8 mouse cellular contexts compared by ENCODE assay signal in genomic region chr13:51791604-51792003, GRCm38 (mm10). TPM values are rescaled to one million over a fixed set of nuclear protein-coding genes. Genes with fewer than 3 reads are reported as not detected.
DNase-seq lines count a peak whose midpoint lies in the region; ATAC-seq and TF ChIP-seq lines count a peak whose summit lies in the region.

No protein-coding gene starts in this region.

- no peak overlapping the region for H3K9ac ChIP-seq in forebrain, embryonic 13.5 days
- no peak overlapping the region for H3K9ac ChIP-seq in forebrain, embryonic 11.5 days (ENCODE audit: low read length)
- no peak overlapping the region; the same call in 1 of the 2 replicates for H3K9ac ChIP-seq in lung, embryonic 16.5 days (ENCODE audit: low read length)
- H3K9ac ChIP-seq in hindbrain, postnatal 0 days (replicated peaks; ENCODE audit: low read length): no peak overlapping the region
- H3K9ac ChIP-seq in neural tube, embryonic 14.5 days (replicated peaks; ENCODE audit: low read depth, low read length): 0 out of 2 replicates have a peak overlapping the region, but pooled peaks have one; percentile 33

- H3K4me1 ChIP-seq in forebrain, embryonic 13.5 days: peaks cover 38% of the 10 kb centered on the region
- H3K4me1 ChIP-seq in forebrain, embryonic 11.5 days (replicated peaks; ENCODE audit: control insufficient read depth, insufficient read depth, low read length): peaks cover 5% of the 10 kb centered on the region; the same call in 1 of the 2 replicates
- H3K4me1 ChIP-seq in lung, embryonic 16.5 days (replicated peaks; ENCODE audit: control insufficient read depth, insufficient read depth, low read length): peaks cover 19% of the 10 kb centered on the region
- peaks cover 25% of the 10 kb centered on the region for H3K4me1 ChIP-seq in hindbrain, postnatal 0 days (ENCODE audit: insufficient read depth, low read length)
- peaks cover 6% of the 10 kb centered on the region for H3K4me1 ChIP-seq in neural tube, embryonic 14.5 days (ENCODE audit: control insufficient read depth, insufficient read depth, low read length)

- peak overlapping the region; percentile 95 for H3K4me2 ChIP-seq in forebrain, embryonic 13.5 days
- H3K4me2 ChIP-seq in forebrain, embryonic 11.5 days (ENCODE audit: low read depth, low read length, severe bottlenecking): no peak overlapping the region; the same call in 1 of the 2 replicates
- H3K4me2 ChIP-seq in lung, embryonic 16.5 days (ENCODE audit: low read depth, low read length): peak overlapping the region; percentile 93; the same call in 1 of the 2 replicates
- H3K4me2 ChIP-seq in hindbrain, postnatal 0 days (ENCODE audit: low read depth, low read length): peak overlapping the region; percentile 80
- peak overlapping the region; percentile 95; the same call in 1 of the 2 replicates for H3K4me2 ChIP-seq in neural tube, embryonic 14.5 days (ENCODE audit: low read depth, low read length)

- no peaks in the 10 kb centered on the region for H3K36me3 ChIP-seq in forebrain, embryonic 13.5 days (ENCODE audit: poor library complexity, severe bottlenecking)
- H3K36me3 ChIP-seq in forebrain, embryonic 11.5 days (ENCODE audit: control insufficient read depth, insufficient read depth, low read length): no peaks in the 10 kb centered on the region
- H3K36me3 ChIP-seq in lung, embryonic 16.5 days (ENCODE audit: control insufficient read depth, insufficient read depth, low read length): no peaks in the 10 kb centered on the region
- no peaks in the 10 kb centered on the region for H3K36me3 ChIP-seq in hindbrain, postnatal 0 days (ENCODE audit: insufficient read depth, low read length)
- no peaks in the 10 kb centered on the region for H3K36me3 ChIP-seq in neural tube, embryonic 14.5 days (ENCODE audit: control insufficient read depth, insufficient read depth, low read length)

- WGBS in forebrain, embryonic 13.5 days: 68% methylated on average over 3 of the region's 3 CpGs
- 56% methylated on average over 3 of the region's 3 CpGs for WGBS in forebrain, embryonic 11.5 days
- WGBS in lung, embryonic 16.5 days: 56% methylated on average over 3 of the region's 3 CpGs
- WGBS in hindbrain, postnatal 0 days: 61% methylated on average over 3 of the region's 3 CpGs
- WGBS in neural tube, embryonic 14.5 days: 42% methylated on average over 3 of the region's 3 CpGs

- no peak for ATAC-seq in forebrain, embryonic 13.5 days
- no peak for ATAC-seq in forebrain, embryonic 11.5 days (replicated peaks; ENCODE audit: low FRiP score)
- no peak for ATAC-seq in lung, embryonic 16.5 days (ENCODE audit: low read depth)
- no peak for ATAC-seq in hindbrain, postnatal 0 days
- no peak for ATAC-seq in neural tube, embryonic 14.5 days (ENCODE audit: low read depth)

- H3K27ac ChIP-seq in forebrain, embryonic 13.5 days: no peak overlapping the region
- no peak overlapping the region for H3K27ac ChIP-seq in forebrain, embryonic 11.5 days (ENCODE audit: low read depth, low read length)
- H3K27ac ChIP-seq in lung, embryonic 16.5 days (ENCODE audit: low read length): no peak overlapping the region
- H3K27ac ChIP-seq in hindbrain, postnatal 0 days: no peak overlapping the region
- no peak overlapping the region for H3K27ac ChIP-seq in neural tube, embryonic 14.5 days (ENCODE audit: low read depth, low read length)

- peak overlapping the region; percentile 88 for H3K4me3 ChIP-seq in forebrain, embryonic 13.5 days
- H3K4me3 ChIP-seq in forebrain, embryonic 11.5 days (ENCODE audit: low read depth, low read length): no peak overlapping the region
- H3K4me3 ChIP-seq in lung, embryonic 16.5 days (ENCODE audit: low read length): no peak overlapping the region
- H3K4me3 ChIP-seq in hindbrain, postnatal 0 days (ENCODE audit: low read length): peak overlapping the region; percentile 80
- peak overlapping the region; percentile 88 for H3K4me3 ChIP-seq in neural tube, embryonic 14.5 days (ENCODE audit: low read depth, low read length)

- no peaks in the 10 kb centered on the region for H3K9me3 ChIP-seq in forebrain, embryonic 13.5 days (replicated peaks)
- H3K9me3 ChIP-seq in forebrain, embryonic 11.5 days (ENCODE audit: control insufficient read depth, low read length): no peaks in the 10 kb centered on the region
- H3K9me3 ChIP-seq in lung, embryonic 16.5 days (ENCODE audit: control insufficient read depth, low read length): no peaks in the 10 kb centered on the region
- no peaks in the 10 kb centered on the region for H3K9me3 ChIP-seq in hindbrain, postnatal 0 days (ENCODE audit: low read length)
- H3K9me3 ChIP-seq in neural tube, embryonic 14.5 days (ENCODE audit: control insufficient read depth, low read length): no peaks in the 10 kb centered on the region

- H3K27me3 ChIP-seq in forebrain, embryonic 13.5 days: peaks cover 12% of the 10 kb centered on the region; the same call in 1 of the 2 replicates
- H3K27me3 ChIP-seq in forebrain, embryonic 11.5 days (ENCODE audit: control insufficient read depth, insufficient read depth, low read length): peaks cover 4% of the 10 kb centered on the region; the same call in 1 of the 2 replicates
- no peaks in the 10 kb centered on the region for H3K27me3 ChIP-seq in lung, embryonic 16.5 days (ENCODE audit: control insufficient read depth, insufficient read depth, low read depth, low read length)
- H3K27me3 ChIP-seq in hindbrain, postnatal 0 days (ENCODE audit: insufficient read depth, low read length): no peaks in the 10 kb centered on the region
- peaks cover 4% of the 10 kb centered on the region; the same call in 1 of the 2 replicates for H3K27me3 ChIP-seq in neural tube, embryonic 14.5 days (ENCODE audit: control insufficient read depth, insufficient read depth, low read length)

- no peak for TF ChIP-seq CTCF in hindbrain, postnatal 0 days (IDR thresholded peaks at IDR 0.05; ENCODE audit: low read depth)

- DNase-seq in forebrain, embryonic 11.5 days (ENCODE audit: low spot score): no peak
- no peak for DNase-seq in lung, postnatal 14 days
- no peak for DNase-seq in hindbrain, postnatal 0 days (ENCODE audit: low spot score)
- no peak for DNase-seq in adipocyte (ENCODE audit: low spot score)
- no peak for DNase-seq in embryo, embryonic 9.5 days (ENCODE audit: extremely low spot score)

RNA-seq across cellular contexts. Expression of gene Sema4d, which starts 1.9 kb away (rescaled TPM):
- polyA plus RNA-seq in forebrain, embryonic 13.5 days (2015; fragmentation: Nextera tagmentation; extraction: Ambion mirVana): 10.8 TPM in 2 replicates
- polyA plus RNA-seq in forebrain, embryonic 11.5 days (2014; fragmentation: Nextera tagmentation; extraction: Ambion mirVana): 8.3 and 8.4 TPM in 2 replicates
- 9.0 and 9.8 TPM in 2 replicates for polyA plus RNA-seq in lung, embryonic 16.5 days (2015; fragmentation: Nextera tagmentation; extraction: Ambion mirVana)
- total RNA-seq in hindbrain, postnatal 0 days (2014; rRNA removed): 19.7 and 33.1 TPM in 2 replicates
- polyA plus RNA-seq in hindbrain, postnatal 0 days (2015; fragmentation: Nextera tagmentation; extraction: Ambion mirVana): 13.7 and 15.0 TPM in 2 replicates
- polyA plus RNA-seq in neural tube, embryonic 14.5 days (2014; fragmentation: Nextera tagmentation; extraction: Ambion mirVana): 17.4 and 20.9 TPM in 2 replicates

RNA-seq across cellular contexts. Expression of gene Gadd45g, which starts 54.9 kb away (rescaled TPM):
- 235 and 252 TPM in 2 replicates for polyA plus RNA-seq in forebrain, embryonic 13.5 days (2015; fragmentation: Nextera tagmentation; extraction: Ambion mirVana)
- polyA plus RNA-seq in forebrain, embryonic 11.5 days (2014; fragmentation: Nextera tagmentation; extraction: Ambion mirVana): 157 and 169 TPM in 2 replicates
- 74.4 and 92.3 TPM in 2 replicates for polyA plus RNA-seq in lung, embryonic 16.5 days (2015; fragmentation: Nextera tagmentation; extraction: Ambion mirVana)
- total RNA-seq in hindbrain, postnatal 0 days (2014; rRNA removed): 18.3 and 19.0 TPM in 2 replicates
- 38.6 and 43.3 TPM in 2 replicates for polyA plus RNA-seq in hindbrain, postnatal 0 days (2015; fragmentation: Nextera tagmentation; extraction: Ambion mirVana)
- 26.4 and 39.6 TPM in 2 replicates for polyA plus RNA-seq in neural tube, embryonic 14.5 days (2014; fragmentation: Nextera tagmentation; extraction: Ambion mirVana)

Comparison
In these comparisons a context has a peak if more than half of its experiments do, and no peak if none do; other contexts are left out.
1. H3K4me3 ChIP-seq: peak in forebrain, embryonic 13.5 days (single experiment), hindbrain, postnatal 0 days (single experiment) and neural tube, embryonic 14.5 days (single experiment); none in forebrain, embryonic 11.5 days (single experiment) and lung, embryonic 16.5 days (single experiment).